Mouse (Mus musculus) kidney, postnatal 4 days (tissue): ENCODE results near the gene Selenoi.

Source experiments
- DNase-seq, 2 experiments: peaks; one replicate each; pipeline ENCODE4 v3.0.0; 2021; ENCODE audit warnings: mixed read lengths in 2 of 2

Selenoi gene

GRCm38 (mm10) chr5:30240552-30240951 lies 8.2 kb downstream of the Selenoi start:
- no peak for DNase-seq

- DNase-seq = no peak
Measured at GRCm38 (mm10) chr5:30242410-30242809, 10.0 kb downstream of the Selenoi start.

GRCm38 (mm10) chr5:30243741-30244140 lies 11.4 kb downstream of the Selenoi start:
- peak; percentile 16 to 28 for DNase-seq

GRCm38 (mm10) chr5:30245861-30246416 lies 13.6 kb downstream of the Selenoi start:
- DNase-seq = no peak

GRCm38 (mm10) chr5:30247666-30248065 lies 15.3 kb downstream of the Selenoi start:
- peak; percentile 12 to 19 for DNase-seq

GRCm38 (mm10) chr5:30255567-30256354 lies 23.4 kb downstream of the Selenoi start:
- no peak for DNase-seq

GRCm38 (mm10) chr5:30258776-30259175 lies 26.4 kb downstream of the Selenoi start:
- DNase-seq = no peak

- DNase-seq = peak in 1 of 2 experiments; percentile 38
Measured at GRCm38 (mm10) chr5:30270571-30271190, 38.3 kb downstream of the Selenoi start.

- peak in 1 of 2 experiments; percentile 27 for DNase-seq
Measured at GRCm38 (mm10) chr5:30271599-30272281, 39.4 kb downstream of the Selenoi start.

- DNase-seq = no peak
Measured at GRCm38 (mm10) chr5:30276361-30276760, 44.0 kb downstream of the Selenoi start.

GRCm38 (mm10) chr5:30278952-30279351 lies 46.6 kb downstream of the Selenoi start:
- no peak for DNase-seq

- no peak for DNase-seq
Measured at GRCm38 (mm10) chr5:30279446-30279845, 47.1 kb downstream of the Selenoi start.

GRCm38 (mm10) chr5:30280864-30281263 lies 48.5 kb downstream of the Selenoi start:
- DNase-seq = no peak

- DNase-seq = peak; percentile 63 to 68
Measured at GRCm38 (mm10) chr5:30281291-30281732, 48.9 kb downstream of the Selenoi start, which contains the start of gene Drc1. TSS of gene Drc1 (plus strand) at chr5:30281388.

- DNase-seq = peak in 1 of 2 experiments; percentile 20
Measured at GRCm38 (mm10) chr5:30285944-30286799, 53.8 kb downstream of the Selenoi start.

GRCm38 (mm10) chr5:30287106-30287882 lies 54.9 kb downstream of the Selenoi start:
- no peak for DNase-seq
